Mouse (Mus musculus): ENCODE data around the gene Olfr734.

The Olfr734 gene

DNA sequence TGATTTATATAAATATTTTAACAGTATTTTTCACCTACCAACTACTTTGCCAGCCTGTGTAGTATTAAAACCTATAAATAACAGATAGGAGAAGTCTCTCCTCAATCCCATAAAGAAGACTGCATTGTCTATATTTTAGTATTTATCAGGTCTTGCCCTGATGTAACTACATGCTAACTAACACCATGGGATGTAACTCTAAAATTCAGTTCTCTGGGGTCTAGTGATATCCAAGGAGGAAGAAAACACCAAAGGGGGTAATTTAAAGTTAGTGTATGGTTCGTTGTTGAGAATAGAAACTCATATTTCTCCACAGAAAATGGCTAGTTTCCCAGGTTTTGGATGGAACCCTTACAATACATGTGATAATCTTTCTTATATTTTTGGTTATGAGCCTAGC is at the start of gene Olfr734:
Olfr734 (minus strand) TSS at position 101 of the 400 bp plus-strand sequence.
- in situ Hi-C loops (cut with MboI) = no loop called here

DNA sequence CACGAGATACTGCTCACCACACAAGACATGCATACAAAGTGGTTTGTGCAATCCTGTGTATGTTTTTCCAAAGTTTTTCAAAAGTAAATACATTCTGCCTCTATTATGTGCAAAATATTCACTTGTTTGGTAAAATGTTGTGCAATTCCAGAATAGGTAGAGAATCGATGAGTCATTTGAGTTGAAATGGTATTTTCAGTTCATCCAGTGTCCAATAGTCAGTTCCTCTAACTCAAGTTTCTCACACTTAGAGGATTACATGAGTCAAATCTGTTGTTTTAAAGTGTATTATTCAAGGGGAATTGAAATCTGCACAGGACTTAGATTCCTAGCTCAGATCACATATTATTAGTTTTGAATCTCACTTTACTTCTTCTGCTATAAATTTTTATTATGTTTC is 37.0 kb upstream of the Olfr734 start:
- in situ Hi-C loops (cut with MboI) = no loop called here

DNA sequence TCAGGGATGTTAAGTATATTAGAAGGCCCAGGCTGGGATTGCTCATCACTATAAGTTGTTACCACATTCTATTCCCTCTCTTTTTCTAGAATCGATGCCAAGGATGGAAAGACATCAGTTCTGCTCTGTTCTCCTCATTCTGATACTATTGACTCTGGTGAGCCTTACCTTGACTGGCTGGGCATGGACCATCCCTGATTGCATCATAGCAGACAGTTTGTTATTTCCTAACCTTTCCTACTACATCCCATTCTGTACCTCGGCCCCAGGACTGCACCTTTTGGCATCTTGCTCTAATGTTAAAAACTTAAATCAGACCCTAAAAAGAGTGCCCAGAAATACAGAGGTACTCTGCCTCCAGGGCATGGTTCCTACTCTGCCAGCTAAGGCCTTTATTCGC is 33.9 kb upstream of the Olfr734 start:
- in situ Hi-C loops (cut with MboI) = no loop called here

DNA sequence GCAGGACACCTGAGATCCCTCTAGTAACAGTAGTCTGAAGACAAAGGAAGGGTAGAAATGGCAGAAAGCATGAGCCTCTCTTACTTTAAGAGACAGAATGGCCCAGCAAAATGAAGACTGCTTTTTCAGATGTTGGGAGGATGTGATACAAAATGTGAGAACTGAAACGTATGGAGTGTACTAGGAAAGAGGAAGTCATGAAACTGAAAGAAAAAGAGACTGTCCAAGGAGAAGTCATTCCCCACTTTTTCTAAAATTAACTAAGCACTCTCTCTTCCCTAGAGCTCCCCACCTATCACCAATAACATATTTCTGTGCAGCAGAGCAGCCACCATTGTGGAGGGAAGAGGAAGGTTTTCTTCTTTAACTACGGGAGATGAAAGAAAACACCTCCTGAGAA is 31.0 kb upstream of the Olfr734 start, which contains the start of gene Tlr11:
Tlr11 (plus strand) TSS at position 322 of the 400 bp plus-strand sequence.
- in situ Hi-C loops (cut with MboI) = no loop called here

DNA sequence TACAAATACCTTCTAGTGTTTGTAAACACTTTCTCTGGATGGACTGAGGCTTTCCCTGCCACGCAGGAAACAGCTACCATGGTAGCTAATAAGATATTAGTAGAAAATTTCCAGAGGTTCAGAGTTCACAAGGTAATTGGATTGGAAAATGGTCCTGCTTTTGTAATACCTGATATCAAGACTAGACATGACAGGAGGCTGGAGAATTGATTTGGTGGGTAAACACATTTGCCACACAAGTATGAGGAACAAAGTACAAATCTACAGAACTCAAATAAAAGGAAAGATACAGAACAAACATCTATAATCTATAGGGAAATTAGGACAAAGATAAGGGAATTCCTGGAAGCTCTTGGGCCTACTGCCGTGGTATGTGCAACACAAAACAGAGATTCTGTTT is 30.2 kb upstream of the Olfr734 start:
- in situ Hi-C loops (cut with MboI) = no loop called here

DNA sequence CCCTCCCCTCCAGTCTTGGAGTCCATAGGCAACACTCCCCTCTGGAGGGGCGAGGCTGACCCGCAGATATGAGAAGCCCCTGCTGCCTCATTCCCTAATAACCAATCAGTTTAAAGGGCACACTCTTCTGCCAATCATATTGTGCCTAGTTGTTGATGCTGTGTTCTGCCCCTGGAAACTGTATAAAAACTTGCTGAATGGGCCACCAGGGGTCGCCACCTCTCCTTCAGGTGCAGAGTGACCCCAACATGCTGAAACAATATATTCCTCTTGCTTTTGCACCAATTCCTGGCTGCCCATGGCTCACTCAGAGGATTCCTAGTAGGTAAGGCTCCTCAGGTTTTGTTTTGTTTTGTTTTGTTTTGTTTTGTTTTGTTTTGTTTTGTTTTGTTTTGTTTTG is 25.9 kb upstream of the Olfr734 start:
- in situ Hi-C loops (cut with MboI) = no loop called here

DNA sequence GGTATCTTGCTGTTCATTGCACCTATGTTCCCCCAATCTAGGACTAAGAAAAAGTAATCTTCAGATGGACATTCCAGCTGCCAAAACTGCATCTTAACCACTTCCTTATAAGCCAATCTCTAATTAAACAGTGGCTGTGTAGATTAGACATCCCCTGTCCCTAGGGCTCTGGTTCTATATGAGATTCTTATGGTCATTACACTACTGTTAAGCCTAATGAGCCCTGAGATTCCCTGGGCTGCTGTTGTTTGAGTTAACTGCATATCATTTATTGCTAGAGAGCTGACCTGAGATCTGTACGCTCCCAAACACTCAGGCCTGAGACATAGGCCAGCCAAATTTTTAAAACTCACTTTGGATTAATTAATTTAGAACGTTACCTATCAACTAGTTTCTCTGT is 22.2 kb upstream of the Olfr734 start, which contains the start of gene Olfr735:
Olfr735 (minus strand) TSS at position 77 of the 400 bp plus-strand sequence.
- in situ Hi-C loops (cut with MboI) = no loop called here

DNA sequence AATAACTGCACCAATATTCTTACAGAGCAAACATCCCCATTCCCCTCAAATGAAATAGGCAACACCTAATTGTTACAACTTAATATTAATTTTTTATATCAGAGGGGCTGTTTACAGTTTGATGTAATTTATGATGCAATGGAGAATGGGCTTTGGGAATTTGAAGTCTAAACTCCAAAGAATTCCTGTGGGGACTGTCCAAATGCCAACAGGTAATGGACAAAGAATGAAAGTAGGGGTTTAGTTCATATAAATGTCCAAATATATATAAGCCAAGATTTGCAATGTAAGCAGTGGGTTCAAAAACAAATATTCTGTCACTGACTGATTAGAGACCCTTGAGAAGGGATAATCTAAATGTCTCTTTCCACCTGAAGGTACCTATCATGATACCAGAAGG is 25.1 kb downstream of the Olfr734 start, which contains the start of gene Olfr733:
Olfr733 (minus strand) TSS at position 101 of the 400 bp plus-strand sequence.
- in situ Hi-C loops (cut with MboI) = no loop called here

DNA sequence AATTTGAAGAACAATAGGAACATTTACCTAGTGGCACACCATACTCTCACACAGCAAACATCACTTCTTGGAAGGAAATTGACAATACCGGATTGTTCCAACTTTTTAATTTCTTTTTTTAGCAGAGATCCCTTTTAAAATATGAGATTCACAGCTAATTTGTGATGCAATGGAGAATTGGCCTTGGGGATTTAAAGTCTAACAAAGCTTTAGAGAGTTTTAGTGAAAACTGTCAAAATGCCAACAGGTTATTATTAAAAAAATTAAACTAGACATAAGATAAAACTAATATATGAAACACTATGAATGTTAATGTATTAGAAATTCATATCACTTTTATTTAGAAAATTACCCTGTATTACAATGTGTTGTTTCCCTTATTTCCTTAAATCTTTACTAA is 42.5 kb downstream of the Olfr734 start, which contains the start of gene Olfr732:
Olfr732 (minus strand) TSS at position 101 of the 400 bp plus-strand sequence.
- in situ Hi-C loops (cut with MboI) = no loop called here

All from mature B cell (primary cell).